Mouse (Mus musculus) kidney, postnatal 0 days (tissue): ENCODE results near the gene Rexo5. TPM values are rescaled to one million over a fixed set of nuclear protein-coding genes. Genes with fewer than 3 reads are reported as not detected.

ENCODE experiments used
- ATAC-seq: fragments of 200-750 bp; cut with Nextera tagmentation; replicated peaks from 2 replicates; pipeline ENCODE4 v1.8.0; 2017; ENCODE audit warnings: low read depth, moderate number of reproducible peaks, moderate TSS enrichment, moderate library complexity; ENCODE audit not compliant: low FRiP score
- DNase-seq: peaks from one replicate; pipeline ENCODE4 v3.0.0-alpha.2; 2016; ENCODE audit warnings: low spot score
- H3K27ac ChIP-seq: fragments of 300-500 bp; sonication (generic); 2 replicates; pipeline ENCODE4 v1.5.1; 2014; ENCODE audit warnings: mild to moderate bottlenecking
- H3K27me3 ChIP-seq: fragments of 300-500 bp; sonication (generic); 2 replicates; pipeline ENCODE4 v1.6.1; 2014; ENCODE audit warnings: low read length, mixed read lengths; ENCODE audit not compliant: insufficient read depth
- H3K36me3 ChIP-seq: fragments of 300-500 bp; sonication (generic); 2 replicates; pipeline ENCODE4 v1.6.1; 2014; ENCODE audit warnings: low read length, mixed read lengths; ENCODE audit not compliant: insufficient read depth
- H3K4me1 ChIP-seq: fragments of 300-500 bp; sonication (generic); replicated peaks from 2 replicates; pipeline ENCODE4 v1.6.1; 2014; ENCODE audit warnings: antibody characterized with exemption, low read length, mixed read lengths; ENCODE audit not compliant: insufficient read depth
- H3K4me2 ChIP-seq: fragments of 300-500 bp; sonication (generic); 2 replicates; pipeline ENCODE4 v1.6.1; 2014; ENCODE audit warnings: mild to moderate bottlenecking, low read length, moderate library complexity, mixed read lengths
- H3K4me3 ChIP-seq: fragments of 300-500 bp; sonication (generic); replicated peaks from 2 replicates; pipeline ENCODE4 v1.5.1; 2014; ENCODE audit warnings: low read depth, low read length
- H3K9ac ChIP-seq: fragments of 300-500 bp; sonication (generic); 2 replicates; pipeline ENCODE4 v1.6.1; 2014; ENCODE audit warnings: low read depth, low read length
- H3K9me3 ChIP-seq: fragments of 300-500 bp; sonication (generic); replicated peaks from 2 replicates; pipeline ENCODE4 v1.6.1; 2016; ENCODE audit warnings: low read length, inconsistent platforms, mixed read lengths
- CTCF ChIP-seq: IDR thresholded peaks from 2 replicates; pipeline ENCODE4 v1.5.1; 2016; ENCODE audit warnings: antibody characterized with exemption, low read depth, mild to moderate bottlenecking, moderate library complexity
- WGBS: fragments of 180-500 bp; shearing (Covaris S2); extraction: QIAGEN DNeasy Blood & Tissue Kit; methylation state at CpG from one replicate; pipeline ENCODE4 v1.1.7; 2014; 5-methylcytosine and 5-hydroxymethylcytosine counted together
- polyA plus RNA-seq: library from polyadenylated mRNA; unstranded; fragments of >200 nt; fragmentation: Nextera tagmentation; extraction: Ambion mirVana; gene quantifications from 2 replicates; pipeline ENCODE4 v1.2.1, GENCODE M21; 2015

Gene Rexo5
- polyA plus RNA-seq, 1 experiment from 2014 or later = 8.5 TPM

- Histone ChIP-seq H3K4me2 (no peak overlapping the region), H3K9me3 (no peaks in the 10 kb centered on the region), H3K36me3 (peaks cover 14% of the 10 kb centered on the region; the same call in 1 of the 2 replicates), H3K4me1 (no peaks in the 10 kb centered on the region), H3K27ac (no peak overlapping the region), H3K9ac (no peak overlapping the region), H3K4me3 (no peak overlapping the region), H3K27me3 (no peaks in the 10 kb centered on the region)
- DNase-seq (no peak), ATAC-seq (no peak)
- 88% methylated on average over 2 of the region's 2 CpGs for WGBS
- no peak for TF ChIP-seq CTCF
These were observed 66.7 kb downstream of the Rexo5 start for GRCm38 (mm10) chr7:119860554-119860953.

GRCm38 (mm10) chr7:119860971-119861334 is 67.1 kb downstream of the Rexo5 start:
- H3K4me1 ChIP-seq = no peaks in the 10 kb centered on the region
- H3K4me3 ChIP-seq = no peak overlapping the region
- ATAC-seq = no peak
- H3K27ac ChIP-seq = peak overlapping the region; percentile 39
- H3K27me3 ChIP-seq = no peaks in the 10 kb centered on the region
- H3K36me3 ChIP-seq = peaks cover 14% of the 10 kb centered on the region; the same call in 1 of the 2 replicates
- no peak for TF ChIP-seq CTCF
- no peak overlapping the region for H3K9ac ChIP-seq
- no peak overlapping the region for H3K4me2 ChIP-seq
- DNase-seq = no peak
- no peaks in the 10 kb centered on the region for H3K9me3 ChIP-seq

- Histone ChIP-seq H3K27ac (peak overlapping the region; percentile 39), H3K9me3 (no peaks in the 10 kb centered on the region), H3K36me3 (peaks cover 14% of the 10 kb centered on the region; the same call in 1 of the 2 replicates), H3K4me2 (no peak overlapping the region), H3K4me1 (no peaks in the 10 kb centered on the region), H3K4me3 (no peak overlapping the region), H3K27me3 (no peaks in the 10 kb centered on the region), H3K9ac (no peak overlapping the region)
- ATAC-seq (peak; percentile 83; the same call in 1 of the 2 replicates), DNase-seq (peak; percentile 54)
- TF ChIP-seq CTCF = no peak
- 43% methylated on average over 6 of the region's 6 CpGs for WGBS
These were observed 67.7 kb downstream of the Rexo5 start for GRCm38 (mm10) chr7:119861335-119862091.

GRCm38 (mm10) chr7:119862167-119862566 is 68.4 kb downstream of the Rexo5 start:
- 28% methylated on average over 1 of the region's 1 CpGs for WGBS
- Histone ChIP-seq H3K4me1 (no peaks in the 10 kb centered on the region), H3K9ac (no peak overlapping the region), H3K9me3 (no peaks in the 10 kb centered on the region), H3K27ac (peak overlapping the region; percentile 39; the same call in 1 of the 2 replicates), H3K27me3 (no peaks in the 10 kb centered on the region), H3K4me2 (no peak overlapping the region), H3K36me3 (peaks cover 14% of the 10 kb centered on the region; the same call in 1 of the 2 replicates), H3K4me3 (no peak overlapping the region)
- ATAC-seq (no peak), DNase-seq (no peak)
- TF ChIP-seq CTCF = no peak

- Histone ChIP-seq H3K9ac (no peak overlapping the region), H3K4me2 (no peak overlapping the region), H3K27me3 (no peaks in the 10 kb centered on the region), H3K4me1 (no peaks in the 10 kb centered on the region), H3K36me3 (0 out of 2 replicates have a peak, but pooled peaks cover 1% of the 10 kb centered on the region), H3K27ac (no peak overlapping the region), H3K4me3 (no peak overlapping the region), H3K9me3 (no peaks in the 10 kb centered on the region)
- no peak for ATAC-seq
- 87% methylated on average over 5 of the region's 5 CpGs for WGBS
- no peak for TF ChIP-seq CTCF
- no peak for DNase-seq
These were observed 70.7 kb downstream of the Rexo5 start for GRCm38 (mm10) chr7:119864500-119864899.

- Histone ChIP-seq H3K9me3 (no peaks in the 10 kb centered on the region), H3K4me3 (no peak overlapping the region), H3K36me3 (no peaks in the 10 kb centered on the region), H3K9ac (no peak overlapping the region), H3K4me1 (no peaks in the 10 kb centered on the region), H3K27me3 (no peaks in the 10 kb centered on the region), H3K4me2 (no peak overlapping the region), H3K27ac (no peak overlapping the region)
- ATAC-seq (no peak), DNase-seq (no peak)
- WGBS = 34% methylated on average over 1 of the region's 1 CpGs
- no peak for TF ChIP-seq CTCF
These were observed 72.3 kb downstream of the Rexo5 start for GRCm38 (mm10) chr7:119866136-119866535.
